Mouse (Mus musculus) cortical plate, adult 2 months (tissue): Measurements from ENCODE around the gene 1700010I14Rik.

Source experiments
- CTCF ChIP-seq: fragments of 200-500 bp; IDR thresholded peaks from 2 replicates; pipeline ENCODE4 v1.5.1; 2011; ENCODE audit warnings: mild to moderate bottlenecking, control low read depth, low read length; ENCODE audit not compliant: insufficient read depth; ENCODE audit errors: extremely low read depth
- POLR2A ChIP-seq: fragments of 200-500 bp; IDR thresholded peaks from 2 replicates; pipeline ENCODE4 v1.6.1; 2011; ENCODE audit warnings: mild to moderate bottlenecking, low read length, control low read depth; ENCODE audit not compliant: insufficient read depth; ENCODE audit errors: extremely low read depth

DNA sequence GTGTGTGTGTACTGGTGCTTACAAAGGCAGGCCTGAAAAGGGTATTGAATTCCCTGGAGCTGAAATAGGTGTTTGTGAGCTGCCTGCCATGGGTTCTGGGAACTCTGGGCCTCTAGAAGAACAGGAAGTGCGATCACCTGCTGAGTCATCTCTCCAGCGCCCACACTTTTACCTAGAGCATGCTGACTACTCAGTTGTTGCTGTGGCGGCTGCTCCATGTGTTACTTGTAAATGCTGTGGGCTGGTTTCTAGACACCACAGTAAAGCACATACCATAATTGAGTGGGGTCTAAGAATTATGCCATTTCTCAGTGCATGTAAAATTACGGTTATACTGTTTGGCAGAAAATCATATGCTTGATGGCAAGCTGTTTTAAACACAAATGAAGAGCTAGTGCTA is 14.3 kb downstream of the 1700010I14Rik start:
- no peak for TF ChIP-seq POLR2A
- TF ChIP-seq CTCF = no peak
